Mouse (Mus musculus): Measurements from ENCODE around the gene Nt5dc1.
A peak's percentile ranks its signal among the peaks of the same experiment; 100 is the strongest.
"Not testable (repeated sequence)": the region's sequence is repeated elsewhere in the genome, so short reads cannot be mapped to it uniquely, and the experiment has no call there.

Gene Nt5dc1

GRCm38 (mm10) chr10:34309915-34310685 is 108.3 kb downstream of the Nt5dc1 start:
- DNase-seq = no peak

GRCm38 (mm10) chr10:34307070-34307469 is 111.3 kb downstream of the Nt5dc1 start:
- DNase-seq = no peak

- DNase-seq = no peak
Measured at GRCm38 (mm10) chr10:34300368-34300767, 118.0 kb downstream of the Nt5dc1 start.

DNA sequence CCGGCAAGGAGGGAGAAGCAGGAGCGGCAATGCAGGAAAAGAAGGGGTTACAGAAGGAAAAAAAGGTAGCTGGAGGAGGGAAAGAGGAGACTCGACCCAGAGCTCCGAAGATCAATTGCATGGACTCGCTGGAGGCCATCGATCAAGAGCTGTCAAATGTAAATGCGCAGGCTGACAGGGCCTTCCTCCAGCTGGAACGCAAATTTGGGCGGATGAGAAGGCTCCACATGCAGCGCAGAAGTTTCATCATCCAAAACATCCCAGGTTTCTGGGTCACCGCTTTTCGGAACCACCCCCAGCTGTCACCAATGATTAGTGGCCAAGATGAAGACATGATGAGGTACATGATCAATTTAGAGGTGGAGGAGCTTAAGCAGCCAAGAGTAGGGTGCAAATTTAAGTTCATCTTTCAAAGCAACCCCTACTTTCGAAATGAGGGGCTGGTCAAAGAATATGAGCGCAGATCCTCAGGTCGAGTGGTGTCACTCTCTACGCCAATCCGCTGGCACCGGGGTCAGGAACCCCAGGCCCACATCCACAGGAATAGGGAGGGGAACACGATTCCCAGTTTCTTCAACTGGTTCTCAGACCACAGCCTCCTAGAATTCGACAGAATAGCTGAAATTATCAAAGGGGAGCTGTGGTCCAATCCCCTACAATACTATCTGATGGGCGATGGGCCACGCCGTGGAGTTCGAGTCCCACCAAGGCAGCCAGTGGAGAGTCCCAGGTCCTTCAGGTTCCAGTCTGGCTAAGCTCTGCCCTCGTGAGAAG is 120.2 kb downstream of the Nt5dc1 start:
- no peak for DNase-seq

DNA sequence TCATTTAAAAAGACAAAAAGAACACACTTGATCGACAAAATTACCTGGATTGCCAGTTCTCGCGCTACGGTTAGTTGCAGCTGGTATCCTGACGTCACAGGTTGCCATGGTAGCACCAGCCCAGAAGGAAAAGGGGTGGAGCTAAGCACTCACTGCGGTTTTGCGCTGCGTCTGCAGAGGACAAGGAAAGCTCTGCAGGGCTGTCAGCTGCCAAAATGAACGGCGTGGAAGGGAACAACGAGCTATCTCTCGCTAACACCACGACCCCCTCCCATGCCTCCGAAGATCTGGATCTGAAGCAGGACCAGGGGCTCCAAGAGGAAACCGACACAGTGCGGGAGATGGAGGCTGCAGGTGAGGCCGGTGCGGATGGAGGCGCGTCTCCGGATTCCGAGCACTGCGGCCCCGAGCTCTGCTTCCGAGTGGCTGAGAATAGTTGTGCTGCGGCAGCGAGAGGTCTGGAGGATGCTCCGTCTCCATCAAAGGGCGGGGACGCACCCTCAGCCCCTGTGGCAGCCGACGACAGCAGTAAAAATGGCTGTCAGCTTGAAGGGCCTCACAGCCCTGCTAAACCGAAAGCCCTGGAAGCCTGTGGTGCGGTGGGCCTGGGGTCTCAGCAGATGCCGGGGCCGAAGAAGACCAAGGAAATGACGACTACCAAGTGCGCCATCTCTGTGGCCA is 120.9 kb downstream of the Nt5dc1 start, which contains the start of gene Tspyl4:
Gene Tspyl4 (plus strand): TSS at position 144 of the 681 bp plus-strand sequence.
- DNase-seq = peak; percentile 93

DNA sequence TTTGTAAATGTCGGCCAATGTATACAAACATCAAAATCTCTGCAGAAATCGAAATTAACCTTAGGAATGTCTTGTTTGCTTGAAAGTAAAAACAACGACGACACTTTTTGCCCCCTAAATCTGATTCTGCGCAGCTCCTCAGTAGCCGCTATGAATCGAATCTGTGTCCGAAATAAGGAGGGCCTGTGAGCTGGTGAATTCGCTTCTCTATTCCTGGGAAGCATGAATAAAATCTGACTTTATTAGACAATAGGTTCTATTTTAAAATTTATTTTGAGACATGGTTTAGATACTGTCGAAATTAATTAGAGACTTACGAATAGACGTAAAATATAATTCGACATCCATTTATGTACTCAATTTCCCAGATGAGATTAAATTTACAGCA is 121.4 kb downstream of the Nt5dc1 start:
- no peak for DNase-seq

GRCm38 (mm10) chr10:34282420-34283238 is 135.7 kb downstream of the Nt5dc1 start:
- peak; percentile 56 for DNase-seq

- DNase-seq = peak; percentile 99
Measured at GRCm38 (mm10) chr10:34281962-34282388, 136.4 kb downstream of the Nt5dc1 start, which contains the start of gene Tspyl1. Gene Tspyl1, plus strand, starts transcription at chr10:34282190.

- no peak for DNase-seq
Measured at GRCm38 (mm10) chr10:34281211-34281961, 137.0 kb downstream of the Nt5dc1 start.

DNA sequence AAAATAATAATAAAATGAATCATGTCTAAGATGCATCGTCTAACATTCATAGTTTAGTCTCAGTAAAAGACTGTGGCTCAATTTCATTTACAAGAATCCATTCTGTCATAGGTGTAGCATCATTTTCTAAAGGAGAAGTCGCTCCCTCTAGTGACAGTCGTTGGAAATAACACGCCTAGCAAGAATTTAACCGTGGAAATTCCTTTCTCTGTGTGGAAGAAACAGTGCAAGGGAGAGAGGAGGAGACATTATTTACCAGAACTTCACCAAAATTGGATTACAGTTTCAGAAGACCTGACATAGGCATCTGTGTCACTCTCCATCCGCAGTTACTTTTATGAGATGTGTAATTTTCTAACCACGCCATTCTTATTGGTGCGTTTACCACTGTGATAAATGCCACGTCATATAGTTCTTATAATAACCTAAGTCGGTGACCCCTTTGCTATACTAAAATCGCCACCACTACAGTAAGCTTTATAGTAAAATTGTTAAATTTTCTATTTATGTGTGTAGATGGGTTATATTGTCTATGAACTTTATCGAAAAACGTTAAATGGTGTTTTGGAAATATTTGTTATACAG is 137.7 kb downstream of the Nt5dc1 start:
- peak; percentile 66 for DNase-seq

DNA sequence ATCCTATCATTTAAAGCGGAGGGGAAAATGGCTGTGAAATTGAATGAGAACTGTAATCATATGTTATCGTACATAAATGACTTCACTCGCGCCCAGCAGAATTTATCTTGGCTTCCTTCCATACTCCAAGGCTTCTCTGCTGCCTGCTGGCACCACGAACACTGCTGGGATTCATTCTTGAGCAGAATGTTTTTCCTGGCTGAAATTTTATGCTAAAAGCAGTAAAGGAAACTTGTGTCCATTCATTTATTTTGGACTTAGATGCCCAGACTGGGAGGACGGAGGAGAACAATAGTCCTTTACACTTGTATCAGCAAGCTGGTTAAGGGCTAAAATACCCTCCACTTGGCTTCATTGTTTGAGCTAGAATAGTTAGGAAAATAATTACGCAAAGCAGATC is 146.7 kb downstream of the Nt5dc1 start:
- no peak for DNase-seq

GRCm38 (mm10) chr10:34267312-34268070 is 150.9 kb downstream of the Nt5dc1 start:
- DNase-seq = no peak

- DNase-seq = no peak
Measured at GRCm38 (mm10) chr10:34265106-34265505, 153.2 kb downstream of the Nt5dc1 start.

GRCm38 (mm10) chr10:34252833-34253232 is 165.5 kb downstream of the Nt5dc1 start:
- not testable (repeated sequence) for DNase-seq

GRCm38 (mm10) chr10:34249594-34249993 is 168.8 kb downstream of the Nt5dc1 start:
- DNase-seq = no peak

DNA sequence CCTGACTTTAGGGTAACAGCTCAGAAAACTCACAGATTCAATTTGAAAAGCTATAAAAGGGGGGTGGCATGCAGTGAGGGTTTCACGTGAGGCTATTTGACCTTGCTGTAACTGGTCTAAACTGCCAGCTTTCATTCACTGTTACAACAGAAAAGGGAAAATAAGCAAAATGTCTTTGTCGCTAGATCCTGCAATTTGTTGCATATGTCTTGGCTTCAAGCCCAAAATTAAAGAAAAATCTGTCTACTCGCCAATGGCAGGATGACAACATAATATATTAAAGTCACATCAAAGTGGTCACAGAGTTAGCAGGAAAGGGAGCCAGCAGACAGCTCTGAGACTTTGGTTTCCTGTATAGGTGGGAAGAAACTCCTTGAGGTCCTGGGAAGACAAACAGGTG is 170.6 kb downstream of the Nt5dc1 start:
- no peak for DNase-seq

- DNase-seq = peak; percentile 67
Measured at GRCm38 (mm10) chr10:34246106-34246505, 172.2 kb downstream of the Nt5dc1 start.

GRCm38 (mm10) chr10:34244745-34245144 is 173.6 kb downstream of the Nt5dc1 start:
- no peak for DNase-seq

GRCm38 (mm10) chr10:34238536-34238935 is 179.8 kb downstream of the Nt5dc1 start:
- no peak for DNase-seq

Measured in lung, postnatal 14 days (tissue).